Mouse (Mus musculus) cerebellum, adult 9-10 months (tissue): ENCODE results near the gene Casp2.
A peak's percentile ranks its signal among the peaks of the same experiment; 100 is the strongest.

Experiments used
- DNase-seq: peaks from one replicate; pipeline ENCODE4 v3.0.0; 2022

Gene Casp2

GRCm38 (mm10) chr6:42264626-42265312, at the start of gene Casp2:
Gene Casp2, plus strand, starts transcription at chr6:42264985.
- peak; percentile 100 for DNase-seq

GRCm38 (mm10) chr6:42215028-42215427, 49.8 kb upstream of the Casp2 start, which contains the start of gene Tas2r144:
Gene Tas2r144, plus strand, starts transcription at chr6:42215328.
- DNase-seq = no peak

GRCm38 (mm10) chr6:42222286-42222685, 42.5 kb upstream of the Casp2 start:
- DNase-seq = peak; percentile 12

GRCm38 (mm10) chr6:42225046-42225445, 39.7 kb upstream of the Casp2 start:
- DNase-seq = no peak

- peak; percentile 71 for DNase-seq
These were observed 37.3 kb upstream of the Casp2 start for GRCm38 (mm10) chr6:42227240-42228101.

- DNase-seq = no peak
These were observed 35.2 kb upstream of the Casp2 start for GRCm38 (mm10) chr6:42229610-42230009.

GRCm38 (mm10) chr6:42231191-42231590, 33.6 kb upstream of the Casp2 start:
- no peak for DNase-seq

GRCm38 (mm10) chr6:42237276-42237805, 27.4 kb upstream of the Casp2 start:
- no peak for DNase-seq

- no peak for DNase-seq
These were observed 23.3 kb upstream of the Casp2 start for GRCm38 (mm10) chr6:42241311-42242045.

GRCm38 (mm10) chr6:42245711-42246353, 19.0 kb upstream of the Casp2 start, which contains the start of gene Gstk1:
Gene Gstk1, plus strand, starts transcription at chr6:42245935.
- peak; percentile 71 for DNase-seq

GRCm38 (mm10) chr6:42247173-42247572, 17.6 kb upstream of the Casp2 start:
- DNase-seq = no peak

GRCm38 (mm10) chr6:42247981-42248380, 16.8 kb upstream of the Casp2 start:
- no peak for DNase-seq

- DNase-seq = no peak
These were observed 13.0 kb upstream of the Casp2 start for GRCm38 (mm10) chr6:42251791-42252190.

- DNase-seq = no peak
These were observed 11.7 kb upstream of the Casp2 start for GRCm38 (mm10) chr6:42253103-42253502.

GRCm38 (mm10) chr6:42257303-42257863, 7.4 kb upstream of the Casp2 start:
- DNase-seq = peak; percentile 37

- no peak for DNase-seq
These were observed 4.4 kb upstream of the Casp2 start for GRCm38 (mm10) chr6:42260430-42260829.

GRCm38 (mm10) chr6:42261524-42262170, 3.1 kb upstream of the Casp2 start, which contains the start of gene Tmem139:
Gene Tmem139, plus strand, starts transcription at chr6:42261970.
- DNase-seq = no peak

GRCm38 (mm10) chr6:42265391-42266330, 876 bp downstream of the Casp2 start:
- DNase-seq = peak; percentile 39

- no peak for DNase-seq
These were observed 6.0 kb downstream of the Casp2 start for GRCm38 (mm10) chr6:42270817-42271216.

- DNase-seq = no peak
These were observed 11.4 kb downstream of the Casp2 start for GRCm38 (mm10) chr6:42276151-42276550.
